Mouse (Mus musculus) G1E (cell line): Measurements from ENCODE around the gene Eipr1.

Experiments used
- CTCF ChIP-seq: IDR thresholded peaks from 2 replicates; pipeline ENCODE4 v1.5.1; 2012; ENCODE audit warnings: low read depth, low read length, inconsistent platforms, mixed read lengths
- GATA1 ChIP-seq: IDR thresholded peaks from 2 replicates; pipeline ENCODE4 v1.6.1; 2012; ENCODE audit warnings: borderline replicate concordance, low read length, inconsistent platforms, mixed read lengths
- GATA2 ChIP-seq: IDR thresholded peaks from 2 replicates; pipeline ENCODE4 v1.6.1; 2012; ENCODE audit warnings: low read depth, low read length, inconsistent platforms, borderline replicate concordance
- POLR2AphosphoS5 ChIP-seq: IDR thresholded peaks from 2 replicates; pipeline ENCODE4 v1.6.1; 2012; ENCODE audit warnings: low read depth, low read length, inconsistent platforms; ENCODE audit not compliant: insufficient replicate concordance
- TAL1 ChIP-seq: conservative IDR thresholded peaks from 2 replicates; pipeline ENCODE4 v1.6.1; 2012; ENCODE audit warnings: low read depth, low read length, inconsistent platforms, mixed read lengths

- TF ChIP-seq CTCF (no peak), GATA1 (no peak), TAL1 (no peak), GATA2 (no peak), POLR2AphosphoS5 (no peak)
Observed at GRCm38 (mm10) chr12:28732631-28733030, 19.0 kb upstream of the Eipr1 start.
